Mouse (Mus musculus) kidney, postnatal 36 days (tissue): Measurements from ENCODE around the gene Tap2.

Experiments used
- DNase-seq, 2 experiments: peaks; one replicate each; pipeline ENCODE4 v3.0.0; 2021 to 2022; ENCODE audit warnings: mixed read lengths in 2 of 2

The Tap2 gene

DNA sequence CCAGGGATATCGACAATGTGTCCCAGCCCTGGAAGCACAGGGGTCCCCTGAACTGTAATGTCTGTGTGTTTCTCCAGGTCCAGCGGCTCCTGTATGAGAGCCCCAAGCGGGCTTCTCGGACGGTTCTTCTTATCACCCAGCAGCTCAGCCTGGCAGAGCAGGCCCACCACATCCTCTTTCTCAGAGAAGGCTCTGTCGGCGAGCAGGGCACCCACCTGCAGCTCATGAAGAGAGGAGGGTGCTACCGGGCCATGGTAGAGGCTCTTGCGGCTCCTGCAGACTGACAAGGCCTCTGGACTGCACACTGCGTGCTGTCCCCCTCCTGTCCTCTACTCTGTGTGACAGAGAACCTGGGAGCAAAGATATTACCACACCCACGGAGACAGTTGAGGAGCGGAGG lies 6.8 kb upstream of the Tap2 start:
- no peak for DNase-seq

DNA sequence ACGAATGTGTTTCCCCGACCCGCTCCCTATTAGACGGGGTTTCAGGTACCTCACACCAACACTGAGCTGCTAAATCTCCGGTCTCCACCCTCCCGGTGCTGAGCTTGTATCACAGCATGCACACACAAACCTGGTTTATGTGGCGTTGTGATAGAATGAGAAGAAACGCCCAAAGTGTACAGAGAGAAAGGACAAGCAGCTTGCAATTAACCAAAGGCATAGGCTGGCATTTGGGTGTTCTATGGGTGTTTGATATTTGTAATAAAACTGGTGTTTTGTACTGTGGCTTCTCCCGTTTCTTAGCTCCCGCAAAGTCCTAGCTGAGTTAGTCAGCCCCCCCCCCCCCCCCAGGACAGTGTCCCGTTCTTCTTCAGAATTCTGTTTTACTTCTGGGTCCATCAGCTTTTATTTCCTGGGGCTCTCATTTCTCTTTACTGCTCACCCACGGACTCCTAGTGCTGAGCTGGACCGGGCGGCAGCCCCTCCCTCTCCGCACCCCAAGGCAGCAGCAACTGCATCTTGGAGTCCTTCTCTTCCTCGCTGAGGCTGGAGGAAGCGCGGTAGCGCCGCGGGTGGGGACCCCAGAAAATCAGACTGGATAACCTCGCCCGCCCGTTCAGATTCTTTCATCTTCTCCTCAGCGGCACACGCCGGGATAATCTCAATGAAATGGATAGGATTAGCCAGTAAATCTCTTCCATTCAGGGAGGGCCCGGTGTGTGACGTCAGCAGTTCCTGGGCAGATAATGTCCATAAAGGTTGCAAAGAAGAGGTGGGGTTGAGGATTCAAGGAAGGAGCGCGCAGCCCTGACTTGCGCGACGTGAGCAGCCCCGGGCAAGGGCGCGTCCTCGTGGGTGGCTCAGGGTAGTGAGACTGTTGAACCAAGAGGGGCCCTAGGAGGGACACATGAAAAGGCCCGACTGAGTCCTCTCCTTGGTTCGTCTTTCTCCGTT lies 6.1 kb upstream of the Tap2 start, which contains the start of gene Psmb8:
Psmb8 (plus strand) TSS at position 781 of the 954 bp plus-strand sequence.
- DNase-seq = peak; percentile 95 to 96

DNA sequence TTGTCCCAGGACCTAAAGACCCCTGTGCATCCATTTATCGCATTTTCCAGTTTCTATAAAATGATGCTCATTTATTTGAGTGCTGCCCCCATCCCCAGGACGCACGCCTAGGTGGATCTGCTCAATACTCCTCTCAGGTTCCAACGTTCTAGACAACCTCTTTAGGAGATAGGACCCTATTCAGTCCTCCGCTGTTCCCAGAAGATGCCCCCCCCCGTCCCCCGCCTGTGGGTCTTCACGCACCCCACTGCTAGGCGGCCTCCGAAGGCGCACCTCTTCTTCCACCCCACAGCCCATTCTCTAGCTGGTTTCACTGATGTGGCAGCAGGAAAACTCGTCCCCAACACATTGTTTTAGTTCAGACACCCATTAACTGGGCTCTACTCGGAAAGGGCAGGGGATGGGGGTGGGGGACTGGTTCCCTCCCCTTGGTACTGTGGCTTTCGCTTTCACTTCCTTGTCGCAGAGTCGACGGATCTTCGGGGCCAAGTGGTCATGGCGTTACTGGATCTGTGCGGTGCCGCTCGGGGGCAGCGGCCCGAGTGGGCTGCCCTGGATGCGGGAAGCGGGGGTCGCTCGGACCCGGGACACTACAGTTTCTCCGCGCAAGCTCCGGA lies 5.3 kb upstream of the Tap2 start:
- peak; percentile 69 to 80 for DNase-seq

DNA sequence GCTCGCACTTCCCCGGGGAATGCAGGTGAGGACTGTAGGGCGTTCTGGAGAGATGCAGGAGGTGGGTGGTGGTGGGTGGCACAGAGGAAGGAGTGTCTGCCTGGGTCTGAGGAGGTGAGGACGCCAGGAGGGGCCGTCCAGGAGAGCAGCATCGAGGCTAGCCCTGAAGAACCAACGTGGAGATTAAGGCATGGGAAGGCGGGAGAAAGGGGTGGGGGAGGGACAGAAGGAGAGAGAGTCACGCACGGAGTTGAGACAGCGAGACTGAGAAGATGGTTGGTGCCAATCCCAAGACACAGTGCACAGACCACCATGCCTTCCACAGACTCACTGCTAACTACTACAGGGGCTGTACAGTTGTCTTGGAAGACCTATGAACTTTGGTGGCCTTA lies 4.8 kb upstream of the Tap2 start:
- no peak for DNase-seq

DNA sequence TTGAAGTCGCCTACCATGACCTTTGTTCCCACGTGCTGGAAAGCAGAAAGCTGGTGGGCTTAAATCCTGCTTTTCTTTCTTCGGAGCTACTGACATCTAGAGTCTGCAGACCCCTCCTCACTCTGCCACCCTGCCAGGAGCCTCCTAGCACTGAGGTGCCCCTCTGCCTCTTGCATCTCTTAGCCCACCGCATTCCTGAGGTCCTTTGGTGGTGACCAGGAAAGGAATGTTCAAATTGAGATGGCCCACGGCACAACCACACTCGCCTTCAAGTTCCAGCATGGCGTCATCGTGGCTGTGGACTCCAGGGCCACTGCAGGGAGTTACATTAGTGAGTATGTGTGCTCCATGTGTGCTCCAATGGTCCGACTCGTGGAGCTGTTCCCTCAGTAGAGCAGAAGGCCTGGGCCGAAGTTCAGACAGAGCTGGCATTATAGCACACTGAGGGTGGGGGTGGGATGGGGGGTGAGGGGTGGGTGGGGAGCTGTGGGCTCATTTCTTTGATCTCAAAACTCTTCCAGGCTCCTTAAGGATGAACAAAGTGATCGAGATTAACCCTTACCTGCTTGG lies 4.2 kb upstream of the Tap2 start:
- DNase-seq = no peak

DNA sequence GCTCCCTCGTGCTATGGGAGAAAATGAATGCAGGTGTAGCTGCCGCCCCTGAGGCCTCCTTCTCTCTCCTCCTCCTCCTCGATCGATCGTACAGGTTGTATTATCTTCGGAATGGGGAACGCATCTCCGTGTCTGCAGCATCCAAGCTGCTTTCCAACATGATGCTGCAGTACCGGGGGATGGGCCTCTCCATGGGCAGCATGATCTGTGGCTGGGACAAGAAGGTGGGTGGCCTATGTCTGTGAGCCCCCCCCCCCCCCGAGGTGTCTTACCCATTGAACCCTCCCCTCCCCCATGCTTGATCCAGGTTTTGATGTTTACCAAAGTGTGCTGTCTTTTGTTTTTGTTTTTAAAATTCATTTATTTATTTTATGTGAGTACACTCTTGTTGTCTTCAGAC lies 3.3 kb upstream of the Tap2 start:
- DNase-seq = no peak

DNA sequence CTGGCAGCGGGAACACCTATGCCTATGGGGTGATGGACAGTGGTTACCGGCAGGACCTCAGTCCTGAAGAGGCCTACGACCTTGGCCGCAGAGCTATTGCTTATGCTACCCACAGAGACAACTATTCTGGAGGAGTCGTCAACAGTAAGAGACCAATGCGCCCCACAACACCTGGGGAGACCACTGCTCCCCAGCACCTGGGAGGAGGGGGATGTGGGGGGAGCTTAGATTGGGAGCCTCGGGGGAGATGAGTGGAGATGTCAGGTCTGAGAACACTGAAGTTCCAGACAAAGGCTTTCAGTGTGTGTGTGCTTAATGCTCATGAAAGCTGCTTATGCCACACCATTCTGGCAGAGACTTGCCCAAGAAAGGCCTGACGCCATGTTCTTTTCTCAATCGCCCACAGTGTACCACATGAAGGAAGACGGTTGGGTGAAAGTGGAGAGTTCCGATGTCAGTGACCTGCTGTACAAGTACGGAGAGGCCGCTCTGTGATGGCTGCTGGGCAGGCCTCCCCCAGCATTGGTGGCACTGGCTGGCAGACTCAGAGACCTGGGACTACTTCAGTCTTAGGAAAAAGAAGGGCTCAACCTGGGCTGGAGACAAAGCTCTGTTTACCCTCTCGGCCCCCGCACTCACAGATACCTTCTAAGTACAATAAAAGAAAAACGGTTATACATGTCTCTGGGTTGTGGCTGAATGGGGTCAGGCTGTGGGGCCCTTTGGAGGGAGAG lies 2.4 kb upstream of the Tap2 start:
- no peak for DNase-seq

DNA sequence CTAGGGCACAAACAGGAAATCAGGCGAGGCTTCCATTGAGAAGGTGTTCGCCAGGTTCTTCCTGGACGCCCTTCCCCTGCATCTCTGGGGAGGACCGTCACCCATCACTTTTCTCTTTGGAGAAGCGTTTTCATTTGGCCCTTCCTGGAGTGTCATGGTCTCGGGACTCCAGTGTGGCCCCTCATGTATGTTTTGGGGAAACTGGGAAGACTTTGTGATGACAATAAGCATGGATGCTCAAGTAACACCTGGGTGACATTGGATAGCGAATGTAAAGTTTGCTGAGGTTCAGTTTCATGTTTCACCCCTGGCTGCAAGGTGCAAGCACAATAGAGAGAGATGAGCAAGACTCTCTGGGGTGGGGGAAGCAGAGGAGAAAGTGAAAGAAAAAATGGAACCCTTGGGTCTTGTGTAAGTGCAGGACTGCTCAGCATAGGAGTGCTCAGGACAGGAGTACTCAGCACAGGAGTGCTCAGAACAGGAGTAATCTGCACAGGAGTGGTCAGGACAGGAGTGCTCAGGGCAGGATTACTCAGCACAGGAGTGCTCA lies 1.7 kb upstream of the Tap2 start:
- no peak for DNase-seq

DNA sequence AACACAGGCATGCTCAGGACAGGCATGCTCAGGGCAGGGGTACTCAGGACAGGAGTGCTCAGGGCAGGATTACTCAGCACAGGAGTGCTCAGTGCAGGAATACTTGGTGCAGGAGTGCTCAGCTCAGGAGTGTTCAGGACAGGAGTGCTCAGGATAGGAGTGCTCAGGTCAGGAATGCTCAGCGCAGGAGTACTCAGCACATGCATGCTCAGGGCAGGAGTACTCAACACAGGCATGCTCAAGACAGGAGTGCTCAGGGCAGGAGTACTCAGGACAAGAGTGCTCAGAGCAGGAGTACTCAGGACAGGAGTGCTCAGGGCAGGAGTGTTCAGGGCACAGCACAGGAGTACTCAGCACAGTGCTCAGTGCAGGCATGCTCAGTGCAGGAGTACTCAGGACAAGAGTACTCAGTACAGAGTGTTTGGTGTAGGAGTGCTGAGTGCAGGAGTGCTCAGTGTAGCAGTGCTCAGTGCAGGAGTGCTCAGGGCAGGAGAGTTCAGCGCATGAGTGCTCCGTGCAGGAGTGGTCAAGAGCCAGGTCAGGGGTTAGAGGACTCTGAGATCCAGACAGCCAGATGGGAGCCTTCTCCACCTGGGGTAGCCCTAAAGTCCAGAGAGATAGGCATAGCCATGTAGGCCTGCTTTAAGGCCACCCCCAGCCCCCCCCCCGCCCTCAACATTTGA lies 426 bp upstream of the Tap2 start:
- DNase-seq = no peak

DNA sequence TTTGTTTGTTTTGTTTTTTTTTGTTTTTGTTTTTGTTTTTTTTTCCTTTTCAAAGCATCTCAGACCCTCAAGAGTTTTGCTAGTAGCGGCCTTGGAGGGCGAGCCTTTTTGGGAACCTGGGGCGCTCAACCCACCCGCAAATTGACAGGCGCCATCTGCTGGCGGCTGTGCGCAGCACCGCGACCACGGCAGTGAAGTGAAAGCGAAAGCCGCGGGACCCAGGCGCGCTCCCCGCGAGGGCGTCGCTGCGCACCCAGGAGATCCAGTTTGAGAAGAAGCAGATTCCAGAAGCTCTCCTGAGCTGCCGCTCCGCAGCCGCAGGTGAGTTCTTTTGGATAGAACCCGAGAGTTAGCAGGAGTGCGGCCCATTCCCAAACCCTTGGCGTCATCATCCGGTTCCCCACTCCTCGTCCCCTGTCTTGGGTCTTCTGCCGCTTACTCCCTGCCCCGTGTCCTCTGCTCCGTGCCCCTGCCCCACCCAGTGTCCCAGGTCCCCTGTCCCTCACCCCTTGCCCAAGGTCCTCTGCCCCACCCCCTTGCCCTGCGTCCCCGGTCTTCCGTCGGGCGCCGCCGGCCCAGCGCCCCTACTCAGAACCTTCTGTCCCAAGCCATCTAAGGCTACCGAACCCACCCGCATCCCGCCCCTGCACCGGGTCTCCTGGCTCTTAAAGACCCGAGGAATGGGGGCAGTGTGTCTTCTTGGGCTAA lies 1.1 kb downstream of the Tap2 start:
- peak; percentile 86 to 94 for DNase-seq

DNA sequence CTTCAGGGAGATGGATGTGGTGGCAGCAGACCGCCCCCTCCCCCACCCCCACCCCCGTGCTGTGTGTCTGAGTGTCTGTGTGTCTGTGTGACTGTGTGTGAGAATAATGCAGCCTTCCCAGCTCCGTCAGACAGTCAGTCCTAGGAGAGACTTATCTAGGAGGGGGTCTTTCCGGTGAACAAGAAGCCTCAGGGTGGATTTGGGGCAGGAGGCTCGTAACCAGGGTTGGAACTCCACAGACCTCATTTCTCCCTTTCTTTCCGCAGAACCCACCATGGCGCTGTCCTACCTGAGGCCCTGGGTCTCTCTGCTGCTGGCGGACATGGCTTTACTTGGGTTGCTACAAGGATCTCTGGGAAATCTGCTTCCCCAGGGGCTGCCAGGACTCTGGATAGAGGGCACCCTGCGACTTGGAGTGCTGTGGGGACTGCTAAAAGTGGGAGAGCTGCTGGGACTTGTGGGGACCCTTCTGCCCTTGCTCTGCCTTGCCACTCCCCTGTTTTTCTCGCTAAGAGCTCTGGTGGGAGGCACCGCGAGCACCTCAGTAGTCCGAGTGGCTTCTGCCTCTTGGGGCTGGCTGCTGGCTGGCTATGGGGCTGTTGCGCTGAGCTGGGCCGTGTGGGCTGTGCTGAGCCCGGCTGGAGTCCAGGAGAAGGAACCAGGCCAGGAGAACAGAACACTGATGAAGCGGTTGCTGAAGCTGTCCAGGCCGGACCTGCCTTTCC lies 1.9 kb downstream of the Tap2 start:
- DNase-seq = peak in 1 of 2 experiments; percentile 41

DNA sequence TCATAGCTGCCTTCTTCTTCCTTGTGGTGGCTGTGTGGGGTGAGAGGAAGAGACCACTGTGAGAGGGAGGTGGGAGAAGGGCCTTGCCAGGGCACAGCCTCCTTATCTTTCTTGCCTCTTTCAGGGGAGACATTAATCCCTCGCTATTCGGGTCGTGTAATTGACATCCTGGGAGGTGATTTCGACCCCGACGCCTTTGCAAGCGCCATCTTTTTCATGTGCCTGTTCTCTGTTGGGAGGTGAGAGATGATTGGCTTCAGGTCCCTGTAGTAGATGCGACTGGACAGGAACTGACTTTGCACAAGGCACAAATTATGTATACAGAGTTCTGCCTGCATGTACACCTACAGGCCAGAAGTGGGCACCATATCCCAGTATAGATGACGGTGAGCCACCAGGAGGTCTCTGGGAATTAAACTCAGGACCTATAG lies 2.4 kb downstream of the Tap2 start:
- peak; percentile 44 to 52 for DNase-seq

DNA sequence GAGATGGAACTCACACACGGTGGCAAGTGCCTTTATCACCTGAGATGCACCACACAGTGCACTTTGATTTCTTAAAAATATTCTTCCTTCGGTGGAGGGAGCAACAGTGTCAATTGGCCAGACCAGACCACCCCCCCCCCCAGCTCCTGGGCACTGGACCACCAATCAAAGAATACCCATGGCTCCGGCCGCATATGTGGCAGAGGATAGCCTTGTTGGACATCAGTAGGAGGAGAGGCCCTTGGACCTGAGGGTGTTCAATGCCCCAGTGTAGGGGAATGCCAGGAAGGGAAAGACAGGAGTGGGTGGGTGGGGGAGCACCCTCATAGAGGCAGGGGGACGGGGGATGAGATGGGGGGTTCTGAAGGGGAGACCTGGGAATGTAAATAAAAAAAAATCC lies 3.4 kb downstream of the Tap2 start:
- peak in 1 of 2 experiments; percentile 2 for DNase-seq

DNA sequence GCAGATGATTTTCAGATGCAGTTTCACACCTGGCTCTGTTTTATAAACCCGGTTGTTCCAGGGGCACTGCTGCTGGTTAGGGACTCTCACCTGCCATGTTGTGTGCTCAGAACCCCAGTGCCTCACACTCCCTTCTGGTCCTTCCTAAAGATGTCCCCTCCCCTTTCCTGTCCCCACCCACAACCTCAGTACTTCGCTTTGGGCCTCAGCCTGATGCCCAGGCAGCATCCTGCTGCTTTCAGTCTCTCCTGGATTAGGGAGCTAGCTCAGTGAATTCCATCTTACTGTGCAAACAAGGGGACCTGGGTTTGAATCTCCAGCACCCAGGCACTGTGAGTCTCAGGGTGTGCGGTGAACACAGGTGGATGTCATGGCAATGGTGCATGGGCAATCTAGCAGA lies 4.1 kb downstream of the Tap2 start:
- DNase-seq = peak in 1 of 2 experiments; percentile 11

DNA sequence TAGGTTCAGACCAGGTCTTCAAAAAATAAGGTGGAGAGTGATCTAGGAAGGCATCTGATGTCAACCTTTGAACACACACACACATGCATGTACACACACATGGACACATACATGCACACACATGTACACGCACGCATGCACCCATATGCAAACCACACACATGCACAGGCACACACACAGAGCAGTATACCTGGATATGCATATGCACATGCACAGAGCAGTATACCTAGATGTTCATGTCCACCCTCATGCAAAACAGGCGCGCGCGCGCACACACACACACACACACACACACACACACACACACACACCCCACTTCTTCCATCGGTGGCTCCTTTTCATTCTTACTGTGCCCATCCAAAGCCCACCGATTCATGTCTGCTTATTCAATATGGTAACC lies 4.5 kb downstream of the Tap2 start:
- DNase-seq = peak in 1 of 2 experiments; percentile 0

DNA sequence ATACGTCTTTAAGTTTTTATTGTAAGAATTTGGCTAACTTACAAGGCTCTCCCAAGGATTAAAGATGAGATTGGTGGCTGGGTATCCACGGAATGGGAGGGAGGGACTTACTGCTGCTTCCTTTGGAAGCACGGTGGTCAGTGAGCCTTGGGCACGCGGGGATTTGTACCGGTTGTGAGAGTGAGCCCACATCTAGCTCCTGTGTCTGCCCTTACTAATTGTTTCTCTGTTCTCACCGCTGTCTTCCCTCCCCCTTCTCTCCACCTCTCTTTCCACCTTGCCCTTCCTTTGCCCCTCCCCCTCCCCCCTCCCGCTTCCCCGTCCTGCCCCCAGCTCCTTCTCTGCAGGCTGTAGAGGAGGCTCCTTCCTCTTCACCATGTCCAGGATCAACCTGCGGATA lies 5.1 kb downstream of the Tap2 start:
- peak in 1 of 2 experiments; percentile 1 for DNase-seq

DNA sequence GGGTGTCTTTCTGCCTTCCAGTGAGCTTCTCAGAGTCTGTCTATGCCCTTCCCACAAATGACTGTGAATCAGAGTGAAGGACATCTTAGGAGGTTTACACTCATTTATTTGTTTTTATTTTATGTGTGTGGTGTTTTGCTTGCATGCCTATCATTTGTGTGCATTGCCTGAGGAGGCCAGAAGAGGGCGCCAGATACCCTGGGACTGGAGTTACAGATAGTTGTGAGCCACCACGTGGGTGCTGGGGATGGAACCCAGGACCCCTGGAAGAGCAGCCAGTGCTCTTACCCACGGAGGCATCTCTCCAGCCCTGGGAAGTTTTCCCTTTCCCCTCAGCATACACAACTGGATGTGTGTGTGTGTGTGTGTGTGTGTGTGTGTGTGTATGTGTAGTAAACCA lies 6.4 kb downstream of the Tap2 start:
- DNase-seq = peak in 1 of 2 experiments; percentile 35

DNA sequence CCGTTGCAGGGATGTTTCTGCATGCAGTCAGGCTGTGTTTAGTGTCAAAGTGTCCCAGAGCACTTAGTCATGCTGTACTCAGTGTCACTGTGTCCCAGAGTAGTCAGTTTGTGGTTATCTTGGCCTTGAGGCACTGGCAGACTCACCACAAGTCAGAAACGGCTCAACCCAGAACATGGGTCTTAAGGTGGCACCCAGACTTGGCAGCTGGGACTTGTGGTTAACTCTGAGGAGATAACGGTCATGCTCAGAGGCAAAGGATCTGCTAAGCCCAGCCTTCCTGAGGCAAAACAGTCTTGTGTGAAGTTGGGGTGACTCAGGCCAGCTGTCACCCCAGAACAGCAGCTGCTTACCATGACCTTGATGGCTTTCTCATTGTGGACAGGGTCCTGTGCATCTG lies 7.3 kb downstream of the Tap2 start:
- DNase-seq = peak in 1 of 2 experiments; percentile 1

DNA sequence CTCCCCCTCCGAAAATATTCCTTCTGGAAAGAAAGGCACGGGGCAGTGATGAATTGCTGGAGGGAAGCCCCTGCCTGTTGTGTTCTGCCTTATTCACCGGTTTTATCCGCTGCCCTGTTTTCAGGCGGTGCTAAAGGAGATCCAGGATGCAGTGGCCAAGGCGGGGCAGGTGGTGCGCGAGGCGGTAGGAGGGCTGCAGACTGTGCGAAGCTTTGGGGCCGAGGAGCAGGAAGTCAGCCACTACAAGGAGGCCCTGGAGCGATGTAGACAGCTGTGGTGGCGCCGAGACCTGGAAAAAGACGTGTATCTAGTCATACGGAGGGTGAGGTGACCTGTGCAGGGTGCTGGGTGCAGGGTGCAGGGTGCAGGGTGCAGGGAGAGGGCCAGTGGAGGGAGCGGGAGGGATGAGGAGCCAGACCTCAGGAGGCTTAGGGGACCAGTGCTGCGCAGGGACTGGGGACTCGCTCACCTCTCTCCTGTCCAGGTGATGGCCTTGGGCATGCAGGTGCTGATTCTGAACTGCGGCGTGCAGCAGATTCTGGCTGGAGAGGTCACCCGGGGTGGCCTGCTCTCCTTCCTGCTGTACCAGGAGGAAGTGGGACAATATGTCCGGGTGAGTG lies 8.5 kb downstream of the Tap2 start:
- peak in 1 of 2 experiments; percentile 4 for DNase-seq

DNA sequence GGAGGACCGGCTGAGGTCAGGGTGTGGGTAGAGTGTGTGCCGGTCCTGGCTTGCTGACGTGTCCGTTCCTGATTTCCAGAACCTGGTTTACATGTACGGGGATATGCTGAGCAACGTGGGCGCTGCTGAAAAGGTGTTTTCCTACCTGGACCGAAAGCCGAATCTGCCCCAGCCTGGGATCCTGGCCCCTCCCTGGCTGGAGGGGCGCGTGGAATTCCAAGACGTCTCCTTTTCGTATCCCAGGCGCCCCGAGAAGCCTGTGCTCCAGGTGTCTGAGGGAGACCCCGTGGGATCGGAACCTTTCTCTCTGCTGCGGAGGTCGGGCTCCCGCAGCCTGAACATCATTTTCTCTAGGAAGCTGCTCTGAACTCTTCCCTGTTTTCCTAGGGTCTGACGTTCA lies 10.6 kb downstream of the Tap2 start:
- no peak for DNase-seq
